Mouse (Mus musculus): ENCODE results near the gene Snupn.

- TF ChIP-seq CTCF (conservative IDR thresholded peaks at IDR 0.05; ENCODE audit: low read length): no peak
- TF ChIP-seq POU5F1 (IDR thresholded peaks at IDR 0.05; ENCODE audit: borderline replicate concordance, low read length): no peak
Observed at GRCm38 (mm10) chr9:56980186-56980585, 29.5 kb downstream of the Snupn start.
